Mouse (Mus musculus) embryonic fibroblast, embryonic 13.5 days (primary cell): ENCODE measurements around the gene Gm4301. TPM values are rescaled to one million over a fixed set of nuclear protein-coding genes. Genes with fewer than 3 reads are reported as not detected.
"Not testable (repeated sequence)": the region's sequence is repeated elsewhere in the genome, so short reads cannot be mapped to it uniquely, and the experiment has no call there.

Experiments used
- H3K27ac ChIP-seq: 2 replicates; pipeline ENCODE4 v1.5.1; 2012; ENCODE audit warnings: low read length, control low read depth, inconsistent platforms; ENCODE audit not compliant: insufficient read depth
- H3K4me1 ChIP-seq: 2 replicates; pipeline ENCODE4 v1.6.1; 2011; ENCODE audit warnings: low read length; ENCODE audit not compliant: control insufficient read depth, insufficient read depth
- H3K4me3 ChIP-seq: 2 replicates; pipeline ENCODE4 v1.5.1; 2011; ENCODE audit warnings: mild to moderate bottlenecking, control low read depth, low read length; ENCODE audit not compliant: insufficient read depth
- CTCF ChIP-seq: IDR thresholded peaks from 2 replicates; pipeline ENCODE4 v1.5.1; 2011; ENCODE audit warnings: mild to moderate bottlenecking, control low read depth, low read length, moderate library complexity, borderline replicate concordance; ENCODE audit not compliant: insufficient read depth
- POLR2A ChIP-seq: IDR thresholded peaks from 2 replicates; pipeline ENCODE4 v1.6.1; 2011; ENCODE audit warnings: low read depth, mild to moderate bottlenecking, control low read depth, low read length, moderate library complexity
- polyA plus RNA-seq: library from polyadenylated mRNA; stranded (reverse); fragments of >200 nt; gene quantifications from 2 replicates; pipeline ENCODE4 v1.2.4, GENCODE M21; 2011; ENCODE audit warnings: low read depth; ENCODE audit not compliant: missing spikeins, insufficient read length

The Gm4301 gene
- polyA plus RNA-seq: not detected in 2 replicates

DNA sequence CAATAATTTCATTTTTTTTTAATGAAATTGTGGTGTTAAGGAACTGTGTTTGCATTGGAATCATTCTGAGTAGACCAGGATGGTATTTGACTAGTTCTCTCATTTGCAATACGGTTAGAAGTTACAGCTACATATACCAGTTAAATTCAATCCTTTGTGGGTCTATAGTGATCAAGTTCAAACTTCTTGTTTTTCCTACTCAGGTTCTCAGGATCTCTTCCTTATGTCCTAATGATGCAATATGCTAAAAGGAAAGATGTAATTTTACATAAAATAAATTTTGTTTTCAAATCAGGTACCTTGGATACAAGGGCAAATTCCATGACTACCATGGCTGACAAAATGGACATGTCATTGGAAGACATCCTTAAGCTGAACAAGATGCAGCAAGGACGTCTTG, at the start of gene Gm4301:
Gene Gm4301, plus strand, starts transcription at position 301 of the 400 bp plus-strand sequence.
- not testable (repeated sequence) for H3K4me3 ChIP-seq, H3K4me1 ChIP-seq, H3K27ac ChIP-seq

DNA sequence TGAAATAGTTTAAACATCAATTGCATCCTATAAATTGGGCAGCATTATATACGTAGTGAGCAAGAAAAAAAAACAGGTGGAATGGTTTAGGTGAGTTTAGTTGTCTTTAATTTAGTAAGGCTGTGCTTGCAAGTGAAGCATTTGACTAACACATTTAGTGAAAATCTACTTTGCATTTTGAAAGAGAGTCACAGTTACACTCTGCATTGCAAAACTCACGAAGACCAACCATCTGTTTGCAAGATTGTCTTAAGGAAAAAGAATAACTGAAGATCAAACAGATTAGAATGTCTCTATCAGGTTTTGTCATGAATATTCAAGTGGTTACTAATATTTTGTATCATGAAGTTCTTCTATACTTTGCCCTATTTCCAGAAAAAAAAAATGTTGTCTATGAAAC, 39.4 kb upstream of the Gm4301 start:
- H3K4me3 ChIP-seq: no peak overlapping the region
- H3K4me1 ChIP-seq: no peaks in the 10 kb centered on the region
- no peak overlapping the region for H3K27ac ChIP-seq
- TF ChIP-seq POLR2A: no peak
- TF ChIP-seq CTCF: no peak

DNA sequence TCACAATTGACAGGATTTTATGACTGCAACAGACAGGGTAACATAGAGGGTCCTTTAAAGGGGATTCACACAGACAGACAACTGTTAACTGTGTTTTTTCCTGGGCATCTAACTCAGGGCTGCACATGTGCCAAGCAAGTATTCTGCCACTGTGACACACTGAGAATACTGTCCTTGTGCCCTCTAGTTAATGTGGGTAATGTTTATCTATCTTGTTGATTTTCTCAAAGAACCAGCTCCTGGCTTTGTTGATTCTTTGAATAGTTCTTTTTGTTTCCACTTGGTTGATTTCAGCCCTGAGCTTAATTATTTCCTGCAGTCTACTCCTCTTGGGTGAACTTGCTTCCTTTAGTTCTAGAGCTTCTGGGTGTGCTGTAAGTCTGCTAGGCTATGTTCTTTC, 35.4 kb upstream of the Gm4301 start:
- H3K4me1 ChIP-seq, H3K27ac ChIP-seq, H3K4me3 ChIP-seq: not testable (repeated sequence)

DNA sequence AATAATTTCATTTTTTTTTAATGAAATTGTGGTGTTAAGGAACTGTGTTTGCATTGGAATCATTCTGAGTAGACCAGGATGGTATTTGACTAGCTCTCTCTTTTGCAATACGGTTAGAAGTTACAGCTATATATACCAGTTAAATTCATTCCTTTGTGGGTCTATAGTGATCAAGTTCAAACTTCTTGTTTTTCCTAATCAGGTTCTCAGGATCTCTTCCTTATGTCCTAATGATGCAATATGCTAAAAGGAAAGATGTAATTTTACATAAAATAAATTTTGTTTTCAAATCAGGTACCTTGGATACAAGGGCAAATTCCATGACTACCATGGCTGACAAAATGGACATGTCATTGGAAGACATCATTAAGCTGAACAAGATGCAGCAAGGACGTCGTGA, 5.1 kb downstream of the Gm4301 start, which contains the start of gene Gm4302:
Gene Gm4302, plus strand, starts transcription at position 301 of the 400 bp plus-strand sequence.
- not testable (repeated sequence) for H3K4me1 ChIP-seq, H3K27ac ChIP-seq, H3K4me3 ChIP-seq

DNA sequence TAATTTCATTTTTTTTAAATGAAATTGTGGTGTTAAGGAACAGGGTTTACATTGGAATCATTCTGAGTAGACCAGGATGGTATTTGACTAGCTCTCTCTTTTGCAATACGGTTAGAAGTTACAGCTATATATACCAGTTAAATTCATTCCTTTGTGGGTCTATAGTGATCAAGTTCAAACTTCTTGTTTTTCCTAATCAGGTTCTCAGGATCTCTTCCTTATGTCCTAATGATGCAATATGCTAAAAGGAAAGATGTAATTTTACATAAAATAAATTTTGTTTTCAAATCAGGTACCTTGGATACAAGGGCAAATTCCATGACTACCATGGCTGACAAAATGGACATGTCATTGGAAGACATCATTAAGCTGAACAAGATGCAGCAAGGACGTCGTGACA, 10.2 kb downstream of the Gm4301 start, which contains the start of gene Gm4303:
Gene Gm4303, plus strand, starts transcription at position 301 of the 400 bp plus-strand sequence.
- not testable (repeated sequence) for H3K27ac ChIP-seq, H3K4me1 ChIP-seq, H3K4me3 ChIP-seq

DNA sequence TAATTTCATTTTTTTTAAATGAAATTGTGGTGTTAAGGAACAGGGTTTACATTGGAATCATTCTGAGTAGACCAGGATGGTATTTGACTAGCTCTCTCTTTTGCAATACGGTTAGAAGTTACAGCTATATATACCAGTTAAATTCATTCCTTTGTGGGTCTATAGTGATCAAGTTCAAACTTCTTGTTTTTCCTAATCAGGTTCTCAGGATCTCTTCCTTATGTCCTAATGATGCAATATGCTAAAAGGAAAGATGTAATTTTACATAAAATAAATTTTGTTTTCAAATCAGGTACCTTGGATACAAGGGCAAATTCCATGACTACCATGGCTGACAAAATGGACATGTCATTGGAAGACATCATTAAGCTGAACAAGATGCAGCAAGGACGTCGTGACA, 15.3 kb downstream of the Gm4301 start, which contains the start of gene Gm4305:
Gene Gm4305, plus strand, starts transcription at position 301 of the 400 bp plus-strand sequence.
- H3K4me3 ChIP-seq, H3K4me1 ChIP-seq, H3K27ac ChIP-seq: not testable (repeated sequence)

DNA sequence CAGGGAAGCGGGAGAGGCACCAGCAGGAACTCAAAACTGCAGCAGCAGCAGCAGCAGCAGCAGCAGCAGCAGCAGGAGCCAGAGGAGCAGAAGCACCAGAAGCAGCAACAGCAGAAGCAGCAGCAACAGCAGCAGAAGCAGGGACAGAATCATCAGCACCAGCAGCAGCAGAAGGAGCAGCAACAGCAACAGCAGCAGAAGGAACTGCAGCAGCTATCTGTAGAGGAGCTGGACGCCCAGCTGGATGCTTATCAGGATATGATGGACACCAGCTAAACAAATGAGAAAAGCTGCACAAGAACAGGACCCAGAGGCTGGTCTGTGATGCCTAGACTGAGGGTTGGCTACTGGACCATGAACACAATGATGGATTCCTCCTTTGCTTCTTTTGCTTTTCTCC, 21.4 kb downstream of the Gm4301 start:
- not testable (repeated sequence) for H3K4me1 ChIP-seq, H3K27ac ChIP-seq, H3K4me3 ChIP-seq

DNA sequence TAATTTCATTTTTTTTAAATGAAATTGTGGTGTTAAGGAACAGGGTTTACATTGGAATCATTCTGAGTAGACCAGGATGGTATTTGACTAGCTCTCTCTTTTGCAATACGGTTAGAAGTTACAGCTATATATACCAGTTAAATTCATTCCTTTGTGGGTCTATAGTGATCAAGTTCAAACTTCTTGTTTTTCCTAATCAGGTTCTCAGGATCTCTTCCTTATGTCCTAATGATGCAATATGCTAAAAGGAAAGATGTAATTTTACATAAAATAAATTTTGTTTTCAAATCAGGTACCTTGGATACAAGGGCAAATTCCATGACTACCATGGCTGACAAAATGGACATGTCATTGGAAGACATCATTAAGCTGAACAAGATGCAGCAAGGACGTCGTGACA, 25.6 kb downstream of the Gm4301 start, which contains the start of gene Gm4307:
Gene Gm4307, plus strand, starts transcription at position 301 of the 400 bp plus-strand sequence.
- H3K4me3 ChIP-seq, H3K27ac ChIP-seq, H3K4me1 ChIP-seq: not testable (repeated sequence)

DNA sequence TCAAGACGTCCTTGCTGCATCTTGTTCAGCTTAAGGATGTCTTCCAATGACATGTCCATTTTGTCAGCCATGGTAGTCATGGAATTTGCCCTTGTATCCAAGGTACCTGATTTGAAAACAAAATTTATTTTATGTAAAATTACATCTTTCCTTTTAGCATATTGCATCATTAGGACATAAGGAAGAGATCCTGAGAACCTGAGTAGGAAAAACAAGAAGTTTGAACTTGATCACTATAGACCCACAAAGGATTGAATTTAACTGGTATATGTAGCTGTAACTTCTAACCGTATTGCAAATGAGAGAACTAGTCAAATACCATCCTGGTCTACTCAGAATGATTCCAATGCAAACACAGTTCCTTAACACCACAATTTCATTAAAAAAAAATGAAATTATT, 47.0 kb downstream of the Gm4301 start, which contains the start of gene Gm4312:
Gene Gm4312, minus strand, starts transcription at position 101 of the 400 bp plus-strand sequence.
- not testable (repeated sequence) for H3K4me3 ChIP-seq, H3K4me1 ChIP-seq, H3K27ac ChIP-seq

Other genes starting within 250 kb of the Gm4301 start
- not detected in 2 replicates for gene Gm4302, start 5.2 kb downstream of the Gm4301 start, polyA plus RNA-seq
- not detected in 2 replicates for gene Gm4303, start 10.3 kb downstream of the Gm4301 start, polyA plus RNA-seq
- gene Gm4305, start 15.4 kb downstream of the Gm4301 start, polyA plus RNA-seq: not detected in 2 replicates
- not detected in 2 replicates for gene Gm4307, start 25.7 kb downstream of the Gm4301 start, polyA plus RNA-seq
- not detected in 2 replicates for gene Gm4312, start 46.9 kb downstream of the Gm4301 start, polyA plus RNA-seq
- 73.4 and 80.6 TPM in 2 replicates for gene Tmtc3, start 151.7 kb downstream of the Gm4301 start, polyA plus RNA-seq
- 10.7 and 12.2 TPM in 2 replicates for gene Cep290, start 151.9 kb downstream of the Gm4301 start, polyA plus RNA-seq